Mouse (Mus musculus) left cerebral cortex, postnatal 36 days (tissue): Measurements from ENCODE around the gene Gde1. TPM values are rescaled to one million over a fixed set of nuclear protein-coding genes. Genes with fewer than 3 reads are reported as not detected.

ENCODE experiments used
- DNase-seq, 2 experiments: peaks; one replicate each; pipeline ENCODE4 v3.0.0; 2021 to 2022; ENCODE audit warnings: low spot score in 2 of 2, mixed read lengths in 1 of 2
- intact Hi-C: fragments of 180-260 bp; cut with DNase I; formaldehyde crosslinking; loops from one replicate; pipeline ENCODE4 v1.15.1; 2025
- total RNA-seq, 2 experiments: library from RNA; stranded (reverse); gene quantifications; 2 replicates each; pipeline ENCODE4 v1.2.3; 2021

Gde1 gene
- total RNA-seq, 2 experiments from 2014 or later = 258 to 307 TPM

- DNase-seq = no peak
Observed at GRCm38 (mm10) chr7:118708002-118708401, 2.4 kb upstream of the Gde1 start.

DNA sequence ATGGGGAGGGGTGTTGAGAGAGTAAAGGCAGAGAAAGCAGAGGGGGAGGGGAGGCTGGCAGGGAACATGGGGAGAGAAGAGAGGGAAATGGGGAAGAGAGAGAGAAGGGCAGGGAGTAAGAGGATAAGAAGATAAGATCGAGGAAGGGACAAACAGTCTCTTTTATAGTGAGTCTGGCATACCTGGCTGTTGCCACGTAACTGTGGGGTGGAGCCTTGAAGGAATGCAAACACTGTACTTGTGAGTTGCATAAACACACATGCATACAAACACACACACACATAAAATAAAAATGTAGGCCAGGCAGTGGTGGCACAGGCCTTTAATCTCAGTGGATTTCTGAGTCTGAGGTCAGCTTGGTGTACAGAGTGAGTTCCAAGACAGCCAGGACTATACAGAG, 1.6 kb upstream of the Gde1 start:
- intact Hi-C loops = no loop called here

More at GRCm38 (mm10) chr7:118708002-118708401, 2.4 kb upstream of the Gde1 start:
- intact Hi-C loops = no loop called here

GRCm38 (mm10) chr7:118706488-118706887, 910 bp upstream of the Gde1 start:
- intact Hi-C loops = no loop called here
- DNase-seq = no peak

More for the DNA sequence above, 1.6 kb upstream of the Gde1 start:
- DNase-seq = no peak

GRCm38 (mm10) chr7:118706051-118706450, 473 bp upstream of the Gde1 start:
- intact Hi-C loops = no loop called here
- no peak for DNase-seq

- no peak for DNase-seq
- intact Hi-C loops = no loop called here
Observed at GRCm38 (mm10) chr7:118704001-118704850, 1.4 kb downstream of the Gde1 start.

GRCm38 (mm10) chr7:118703144-118703561, 2.4 kb downstream of the Gde1 start:
- intact Hi-C loops = no loop called here
- no peak for DNase-seq

DNA sequence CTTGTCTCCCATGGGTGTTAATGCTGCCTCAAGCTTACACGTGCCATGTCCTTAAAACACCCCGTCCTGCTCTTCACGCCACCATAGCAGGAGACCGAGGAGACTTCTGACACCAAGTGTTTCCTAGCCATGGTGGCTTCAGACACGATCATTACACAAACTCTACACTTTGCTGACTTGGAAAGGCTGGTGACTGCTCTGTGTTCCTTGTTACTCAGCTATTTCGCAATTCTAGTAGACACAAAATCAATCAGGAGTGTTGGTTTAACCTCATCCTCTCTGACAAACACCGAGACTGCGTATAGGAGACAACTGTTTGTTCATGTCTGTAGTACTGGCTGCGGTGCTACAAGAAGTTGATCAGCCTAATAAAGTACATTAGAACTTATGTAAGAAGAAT, 6.7 kb downstream of the Gde1 start:
- intact Hi-C loops = no loop called here
- DNase-seq = no peak

GRCm38 (mm10) chr7:118697168-118697567, 8.4 kb downstream of the Gde1 start:
- no peak for DNase-seq
- intact Hi-C loops = no loop called here

DNA sequence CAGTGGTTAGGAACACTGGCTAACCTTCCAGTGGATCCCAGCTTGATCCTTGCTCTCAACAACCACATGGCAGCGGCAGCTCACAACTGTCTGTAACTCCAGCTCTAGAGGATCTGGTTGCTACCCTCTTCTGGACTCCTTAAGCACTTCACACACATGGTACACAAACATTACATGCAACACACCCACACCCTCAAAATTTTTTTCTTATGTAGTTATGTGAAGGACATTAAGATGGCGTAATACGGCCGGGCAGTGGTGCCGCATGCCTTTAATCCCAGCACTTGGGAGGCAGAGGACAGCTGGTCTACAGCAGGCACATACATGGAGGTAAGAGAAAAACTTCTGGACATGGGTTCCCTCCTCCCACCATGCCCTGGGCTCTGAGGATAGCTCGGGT, 9.4 kb downstream of the Gde1 start:
- no peak for DNase-seq
- intact Hi-C loops = no loop called here

- no peak for DNase-seq
- intact Hi-C loops = no loop called here
Observed at GRCm38 (mm10) chr7:118691287-118691686, 14.3 kb downstream of the Gde1 start.

GRCm38 (mm10) chr7:118689088-118689487, 16.5 kb downstream of the Gde1 start:
- no peak for DNase-seq
- intact Hi-C loops = loop anchor here (5.0 to 10.0 kb wide), 2 partner anchors 244 to 387 kb away; partner anchors contain the start of gene Syt17

GRCm38 (mm10) chr7:118688199-118688598, 17.4 kb downstream of the Gde1 start:
- DNase-seq = peak; percentile 78 to 84
- intact Hi-C loops = loop anchor here (1.0 to 10.0 kb wide), 3 partner anchors 93 to 386 kb away; partner anchors contain the start of gene Syt17

- intact Hi-C loops = no loop called here
- no peak for DNase-seq
Observed at GRCm38 (mm10) chr7:118676826-118677225, 28.8 kb downstream of the Gde1 start.

GRCm38 (mm10) chr7:118670142-118670541, 35.4 kb downstream of the Gde1 start:
- no peak for DNase-seq
- intact Hi-C loops = no loop called here

DNA sequence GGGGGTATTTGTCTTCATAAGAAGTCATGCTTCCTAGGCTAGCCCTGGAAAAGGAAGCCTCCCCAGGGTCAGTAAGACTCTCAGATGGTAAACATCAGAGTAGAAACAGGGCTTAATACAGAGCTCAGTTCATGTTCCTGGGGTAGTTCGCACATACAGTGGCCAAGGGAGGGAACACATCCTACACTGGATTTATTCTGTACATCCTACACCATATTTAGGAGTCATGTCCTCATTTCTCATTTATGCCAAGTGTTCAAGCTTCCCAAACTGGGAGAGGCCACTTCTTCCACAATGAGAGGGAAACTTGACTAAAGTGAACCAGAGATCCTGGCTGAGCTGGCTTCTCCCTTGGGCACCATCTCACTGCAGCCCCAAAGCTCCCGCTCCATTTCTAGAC, 37.8 kb downstream of the Gde1 start:
- intact Hi-C loops = no loop called here
- DNase-seq = no peak

DNA sequence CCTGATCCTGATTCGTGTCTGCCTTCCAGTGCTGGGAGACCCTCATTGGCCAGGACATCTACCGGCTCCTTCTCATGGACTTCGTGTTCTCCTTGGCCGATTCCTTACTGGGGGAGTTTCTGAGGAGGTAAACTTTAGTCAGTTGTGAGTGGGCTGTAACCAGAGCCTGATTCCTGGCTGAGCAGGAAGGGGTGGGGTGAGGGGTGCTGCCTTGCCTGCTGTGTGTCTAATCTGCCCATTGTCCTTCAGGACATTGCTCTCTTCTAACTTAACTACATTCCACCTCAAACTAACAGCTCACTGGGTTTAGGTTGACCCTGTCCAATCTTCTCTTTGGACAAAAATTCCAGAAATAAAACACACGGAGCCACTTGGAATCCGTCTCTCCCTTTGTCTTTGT, 48.8 kb downstream of the Gde1 start:
- no peak for DNase-seq
- intact Hi-C loops = loop anchor here (5.0 kb wide), 1 partner anchor 44 kb away; no protein-coding TSS in a partner anchor

DNA sequence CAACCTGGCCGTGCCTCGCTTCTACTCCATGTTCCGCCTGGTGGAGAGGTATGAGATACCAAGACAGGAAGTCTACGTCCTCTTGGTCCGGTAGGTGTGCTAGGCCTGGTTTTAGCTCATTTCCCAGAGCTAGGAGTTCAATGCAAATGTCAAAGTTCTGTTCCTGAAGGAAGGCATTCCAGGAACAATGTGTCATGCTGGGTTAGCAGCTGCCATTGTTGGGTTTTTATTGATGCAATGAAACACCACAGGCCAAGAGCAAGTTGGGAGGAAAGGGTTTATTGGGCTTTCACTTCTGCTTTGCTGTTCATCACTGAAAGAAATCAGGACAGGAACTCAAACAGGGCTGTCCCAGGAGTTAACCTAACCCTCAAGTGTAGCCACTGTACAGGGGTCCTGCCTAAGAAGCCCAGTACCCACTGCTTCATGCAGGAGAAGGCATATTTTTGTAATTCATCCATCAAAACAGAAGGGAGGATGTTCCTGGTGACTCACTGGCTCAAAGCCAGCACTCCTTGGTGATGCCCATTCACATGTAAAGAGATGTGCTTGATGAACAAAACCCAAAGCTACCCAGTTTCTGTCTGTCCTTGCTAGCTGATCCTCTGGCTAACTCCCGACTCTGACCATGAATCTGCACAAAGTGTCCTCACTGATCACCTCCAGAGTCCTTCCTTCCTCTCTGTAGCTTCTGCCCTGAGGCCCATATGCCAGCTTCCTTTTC, 52.8 kb downstream of the Gde1 start:
- no peak for DNase-seq
- intact Hi-C loops = no loop called here

DNA sequence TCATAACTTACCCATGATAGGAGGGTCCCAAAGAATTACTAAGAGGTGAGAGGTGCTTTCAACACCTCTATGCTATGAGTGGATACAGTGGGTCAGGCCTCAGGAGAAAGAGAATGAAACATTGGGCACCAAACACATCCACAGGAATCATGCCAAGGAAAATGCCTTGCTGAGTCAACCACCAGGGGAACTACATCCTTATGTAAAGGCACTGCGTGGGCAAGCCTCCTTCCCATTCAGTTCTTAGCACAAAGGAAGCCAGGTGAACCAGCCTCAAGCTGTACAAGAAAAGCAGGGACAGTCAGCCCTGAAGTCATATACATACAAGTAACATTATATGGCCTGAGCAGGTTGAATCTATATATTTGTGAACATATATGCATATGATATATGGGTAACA, 54.7 kb downstream of the Gde1 start:
- intact Hi-C loops = no loop called here
- DNase-seq = peak; percentile 23 to 27

- intact Hi-C loops = no loop called here
- DNase-seq = no peak
Observed at GRCm38 (mm10) chr7:118650119-118650518, 55.5 kb downstream of the Gde1 start.

DNA sequence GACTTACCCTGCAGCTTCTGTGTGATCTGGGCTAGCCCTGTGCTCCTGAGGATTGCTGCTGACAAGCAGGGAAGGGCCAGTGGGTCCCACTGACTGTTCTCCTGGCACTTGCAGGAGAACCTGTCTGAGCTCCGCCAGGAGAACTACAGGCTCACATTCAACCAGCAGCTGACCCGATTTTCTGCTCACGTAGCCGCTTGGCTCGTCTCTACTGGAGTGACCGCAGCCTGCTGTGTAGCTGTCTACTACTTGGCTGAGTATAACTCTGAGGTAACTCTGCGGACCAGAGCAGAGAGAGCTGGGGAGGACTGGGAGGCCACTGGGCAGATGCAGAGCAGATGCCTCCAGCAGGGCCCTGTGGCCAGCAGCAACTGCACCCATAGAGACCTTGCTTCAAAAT, 56.2 kb downstream of the Gde1 start:
- DNase-seq = peak in 1 of 2 experiments; percentile 10

GRCm38 (mm10) chr7:118646237-118646636, 59.3 kb downstream of the Gde1 start:
- intact Hi-C loops = no loop called here
- DNase-seq = no peak

More for the DNA sequence above, 56.2 kb downstream of the Gde1 start:
- intact Hi-C loops = no loop called here
